Mouse (Mus musculus): ENCODE measurements at regions not wholly inside any gene's neighbourhood (a gene's known extent, or its start where the extent isn't known, plus 50 kb on each side); places are given as distances from the start of the nearest gene placed in this dataset.
"Not testable (repeated sequence)": the region's sequence is repeated elsewhere in the genome, so short reads cannot be mapped to it uniquely, and the experiment has no call there.

DNA sequence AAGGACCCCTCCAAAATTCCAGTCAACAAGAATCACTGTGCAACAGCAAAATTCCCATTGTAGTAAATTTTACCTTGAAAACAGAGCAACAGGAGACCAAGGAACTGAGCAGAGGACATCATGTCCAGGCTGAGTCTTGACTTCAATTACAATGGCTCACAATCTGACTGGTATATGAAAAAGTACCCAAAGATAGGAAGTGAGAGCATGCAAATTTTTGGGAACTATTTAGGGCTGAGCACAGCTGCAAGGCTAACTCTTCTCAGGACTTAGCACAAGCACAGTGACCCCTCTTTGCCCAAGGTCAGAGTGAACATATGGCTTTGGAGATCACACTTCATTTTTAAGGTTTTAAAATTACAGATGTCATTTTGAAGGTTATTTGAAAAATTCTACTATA is 1096.7 kb upstream of the Tacstd2 start:
- DNase-seq (ENCODE audit: low spot score in 2 of 2) = not testable (repeated sequence)

DNA sequence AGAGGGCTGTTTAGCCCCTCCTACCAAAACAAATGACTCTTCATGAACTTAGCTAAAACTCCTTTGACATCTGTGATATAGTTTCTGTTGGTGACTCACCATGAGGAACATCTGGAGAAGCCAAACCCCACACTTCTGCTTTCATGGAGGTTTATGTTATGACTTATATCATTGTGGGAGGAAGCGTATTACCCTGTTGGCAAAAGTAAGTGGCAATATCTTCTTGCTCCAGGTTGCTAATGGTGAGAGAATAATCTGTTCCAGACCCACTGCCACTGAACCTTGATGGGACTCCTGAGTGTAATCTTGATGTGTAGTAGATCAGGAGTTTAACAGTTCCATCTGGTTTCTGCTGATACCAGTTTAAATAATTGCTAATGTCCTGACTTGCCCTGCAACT is 1096.2 kb upstream of the Tacstd2 start:
- DNase-seq (ENCODE audit: low spot score in 2 of 2) = no peak

DNA sequence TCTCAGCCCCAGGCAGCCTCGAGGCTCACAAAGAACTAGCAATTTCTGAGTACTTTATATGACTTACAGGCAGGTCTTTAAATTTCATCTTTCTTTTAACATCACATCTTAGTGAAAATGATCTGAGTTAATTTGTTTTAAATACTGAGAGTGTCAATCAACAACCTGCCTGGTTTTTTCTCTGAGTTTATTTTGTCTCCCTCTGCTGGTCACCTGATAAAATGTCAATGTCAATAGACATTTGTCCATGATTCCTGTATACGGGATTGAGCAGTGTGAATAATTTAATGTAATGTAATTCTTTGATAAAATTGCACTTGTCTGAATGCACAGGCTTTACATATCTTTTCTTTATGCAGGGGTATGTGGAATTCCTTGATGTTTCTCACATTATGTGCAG is 1070.4 kb upstream of the Tacstd2 start:
- DNase-seq (ENCODE audit: low spot score in 2 of 2) = no peak
